Mouse (Mus musculus) heart, adult 2 months (tissue): ENCODE results near the gene Mertk. TPM values are rescaled to one million over a fixed set of nuclear protein-coding genes. Genes with fewer than 3 reads are reported as not detected.

Experiments
- DNase-seq, 2 experiments: peaks; one replicate each; pipeline ENCODE4 v3.0.0; 2021
- H3K27ac ChIP-seq: fragments of 200-600 bp; 2 replicates; pipeline ENCODE4 v1.8.1; 2022
- H3K27me3 ChIP-seq: fragments of 200-500 bp; 2 replicates; pipeline ENCODE4 v1.6.1; 2012; ENCODE audit warnings: mild to moderate bottlenecking, low read length, inconsistent platforms, mixed read lengths; ENCODE audit not compliant: control insufficient read depth, insufficient read depth
- H3K36me3 ChIP-seq: fragments of 200-500 bp; 2 replicates; pipeline ENCODE4 v1.6.1; 2012; ENCODE audit warnings: low read length, inconsistent platforms; ENCODE audit not compliant: control insufficient read depth, insufficient read depth
- H3K4me1 ChIP-seq: fragments of 200-500 bp; 2 replicates; pipeline ENCODE4 v1.6.1; 2011; ENCODE audit warnings: low read length; ENCODE audit not compliant: control insufficient read depth, insufficient read depth
- H3K4me3 ChIP-seq: fragments of 200-600 bp; 2 replicates; pipeline ENCODE4 v1.8.1; 2022
- H3K79me2 ChIP-seq: fragments of 200-500 bp; replicated peaks from 2 replicates; pipeline ENCODE4 v1.6.1; 2012; ENCODE audit warnings: mild to moderate bottlenecking, inconsistent platforms, low read length, moderate library complexity, mixed read lengths; ENCODE audit not compliant: control insufficient read depth, insufficient read depth
- H3K9ac ChIP-seq: fragments of 200-500 bp; 2 replicates; pipeline ENCODE4 v1.6.1; 2012; ENCODE audit warnings: low read depth, mild to moderate bottlenecking, control low read depth, inconsistent platforms, low read length, mixed read lengths
- CTCF ChIP-seq: fragments of 200-600 bp; IDR thresholded peaks from 2 replicates; pipeline ENCODE4 v1.8.1; 2022; ENCODE audit warnings: antibody characterized with exemption, mild to moderate bottlenecking, moderate library complexity
- EP300 ChIP-seq: fragments of 200-500 bp; IDR thresholded peaks from 2 replicates; pipeline ENCODE4 v1.6.1; 2011; ENCODE audit warnings: low read depth, low read length, control low read depth; ENCODE audit not compliant: insufficient read depth
- POLR2A ChIP-seq: fragments of 200-500 bp; IDR thresholded peaks from 2 replicates; pipeline ENCODE4 v1.6.1; 2011; ENCODE audit warnings: mild to moderate bottlenecking, low read depth, low read length, control low read depth; ENCODE audit not compliant: insufficient read depth
- WGBS: fragments of 180-500 bp; shearing (Covaris S2); methylation state at CpG from one replicate; pipeline ENCODE4 v1.1.7; 2018; 5-methylcytosine and 5-hydroxymethylcytosine counted together
- intact Hi-C: fragments of 180-260 bp; cut with DNase I; formaldehyde crosslinking; loops from one replicate; pipeline ENCODE4 v1.15.1; 2025
- polyA plus RNA-seq: library from polyadenylated mRNA; depleted of rRNA; stranded (reverse); fragments of >200 nt; gene quantifications from 2 replicates; pipeline ENCODE4 v1.2.3, GENCODE M21; 2012
- total RNA-seq, 2 experiments: library from RNA; stranded (reverse); gene quantifications; 2 replicates each; pipeline ENCODE4 v1.2.3; 2021

The Mertk gene
- total and polyA plus RNA-seq, 3 experiments: 2.5 to 6.5 (median 4.0) TPM

DNA sequence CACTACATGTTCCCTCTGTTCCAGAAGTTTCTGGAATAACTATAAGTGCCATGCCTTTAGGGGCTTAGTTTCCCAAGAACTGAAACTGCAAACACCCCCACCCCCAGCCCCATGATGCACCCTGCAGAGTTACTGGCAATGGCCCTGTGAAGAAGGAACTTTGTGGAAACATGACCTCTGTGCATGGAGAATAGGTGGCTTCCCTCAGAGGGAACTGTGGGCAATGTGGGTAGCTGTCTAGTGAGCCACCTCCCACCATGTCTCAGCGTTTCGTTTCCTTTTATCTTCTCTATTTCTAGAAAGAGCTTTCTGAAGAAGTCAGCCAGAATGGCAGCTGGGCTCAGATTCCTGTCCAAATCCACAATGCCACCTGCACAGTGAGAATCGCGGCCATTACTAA, 72.3 kb downstream of the Mertk start:
- intact Hi-C loops: no loop called here
- no peaks in the 10 kb centered on the region for H3K36me3 ChIP-seq
- no peaks in the 10 kb centered on the region for H3K79me2 ChIP-seq
- no peak overlapping the region for H3K4me3 ChIP-seq
- 79% methylated on average over 4 of the region's 4 CpGs for WGBS
- no peaks in the 10 kb centered on the region for H3K4me1 ChIP-seq
- H3K9ac ChIP-seq: no peak overlapping the region
- no peaks in the 10 kb centered on the region for H3K27me3 ChIP-seq
- DNase-seq: peak in 1 of 2 experiments; percentile 18
- no peak for TF ChIP-seq POLR2A
- no peak for TF ChIP-seq CTCF
- no peak for TF ChIP-seq EP300
- no peak overlapping the region for H3K27ac ChIP-seq

- no peaks in the 10 kb centered on the region for H3K4me1 ChIP-seq
- H3K36me3 ChIP-seq: no peaks in the 10 kb centered on the region
- WGBS: 94% methylated on average over 7 of the region's 7 CpGs
- intact Hi-C loops: no loop called here
- no peak overlapping the region for H3K4me3 ChIP-seq
- no peak overlapping the region for H3K9ac ChIP-seq
- H3K27ac ChIP-seq: no peak overlapping the region
- no peaks in the 10 kb centered on the region for H3K27me3 ChIP-seq
- no peak for DNase-seq
- TF ChIP-seq POLR2A: no peak
- no peak for TF ChIP-seq CTCF
- TF ChIP-seq EP300: no peak
- no peaks in the 10 kb centered on the region for H3K79me2 ChIP-seq
Measured at GRCm38 (mm10) chr2:128771750-128772338, 73.1 kb downstream of the Mertk start.

- no peak overlapping the region for H3K9ac ChIP-seq
- H3K36me3 ChIP-seq: no peaks in the 10 kb centered on the region
- H3K4me3 ChIP-seq: no peak overlapping the region
- DNase-seq: no peak
- TF ChIP-seq POLR2A (no peak), EP300 (no peak), CTCF (no peak)
- no peaks in the 10 kb centered on the region; the same call in 1 of the 2 replicates for H3K4me1 ChIP-seq
- H3K27me3 ChIP-seq: no peaks in the 10 kb centered on the region
- no peak overlapping the region for H3K27ac ChIP-seq
- 75% methylated on average over 5 of the region's 5 CpGs for WGBS
- H3K79me2 ChIP-seq: no peaks in the 10 kb centered on the region
- intact Hi-C loops: no loop called here
Measured at GRCm38 (mm10) chr2:128782231-128782630, 83.5 kb downstream of the Mertk start.

DNA sequence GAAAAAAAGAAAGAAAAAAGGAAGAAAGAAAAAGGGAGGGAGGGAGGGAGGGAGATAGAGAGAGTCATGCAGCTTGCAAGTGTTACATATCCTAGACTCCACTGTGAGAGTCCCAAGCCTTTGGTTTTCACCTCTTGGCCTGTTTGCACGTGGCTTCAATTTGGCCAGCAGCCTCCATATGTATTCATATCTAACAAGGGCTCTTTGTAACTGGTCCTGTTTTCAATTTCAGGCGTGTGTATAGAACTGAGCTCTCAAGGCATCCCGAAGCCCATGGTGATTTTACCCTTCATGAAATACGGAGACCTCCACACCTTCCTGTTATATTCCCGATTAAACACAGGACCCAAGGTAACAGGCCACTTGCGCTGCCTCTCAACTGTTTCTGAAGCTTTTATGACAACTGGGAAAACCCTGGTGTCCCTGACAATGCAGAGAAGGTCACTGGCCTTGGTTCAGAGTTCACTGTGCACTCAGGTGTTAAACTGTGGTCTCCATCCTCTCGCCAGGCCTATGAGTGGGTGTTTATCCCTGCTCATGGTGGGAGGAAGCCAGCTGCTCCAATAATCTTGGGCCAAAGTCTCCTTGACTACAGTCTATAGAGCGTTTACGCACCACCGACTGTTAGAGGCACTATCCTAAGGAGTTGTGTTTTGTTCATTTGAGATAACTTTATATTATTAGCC, 85.0 kb downstream of the Mertk start:
- WGBS: 87% methylated on average over 10 of the region's 10 CpGs
- no peaks in the 10 kb centered on the region for H3K27me3 ChIP-seq
- intact Hi-C loops: no loop called here
- DNase-seq: no peak
- TF ChIP-seq CTCF (no peak), EP300 (no peak), POLR2A (no peak)
- H3K27ac ChIP-seq: no peak overlapping the region
- no peaks in the 10 kb centered on the region for H3K79me2 ChIP-seq
- no peak overlapping the region for H3K4me3 ChIP-seq
- no peaks in the 10 kb centered on the region for H3K36me3 ChIP-seq
- no peaks in the 10 kb centered on the region; the same call in 1 of the 2 replicates for H3K4me1 ChIP-seq
- no peak overlapping the region for H3K9ac ChIP-seq

GRCm38 (mm10) chr2:128784814-128785213, 86.1 kb downstream of the Mertk start:
- intact Hi-C loops: no loop called here
- DNase-seq: no peak
- H3K9ac ChIP-seq: no peak overlapping the region
- H3K79me2 ChIP-seq: no peaks in the 10 kb centered on the region
- H3K27me3 ChIP-seq: no peaks in the 10 kb centered on the region
- H3K27ac ChIP-seq: no peak overlapping the region
- H3K4me1 ChIP-seq: no peaks in the 10 kb centered on the region; the same call in 1 of the 2 replicates
- no peak overlapping the region for H3K4me3 ChIP-seq
- H3K36me3 ChIP-seq: no peaks in the 10 kb centered on the region
- no peak for TF ChIP-seq EP300
- TF ChIP-seq CTCF: no peak
- WGBS: 90% methylated on average over 7 of the region's 7 CpGs

DNA sequence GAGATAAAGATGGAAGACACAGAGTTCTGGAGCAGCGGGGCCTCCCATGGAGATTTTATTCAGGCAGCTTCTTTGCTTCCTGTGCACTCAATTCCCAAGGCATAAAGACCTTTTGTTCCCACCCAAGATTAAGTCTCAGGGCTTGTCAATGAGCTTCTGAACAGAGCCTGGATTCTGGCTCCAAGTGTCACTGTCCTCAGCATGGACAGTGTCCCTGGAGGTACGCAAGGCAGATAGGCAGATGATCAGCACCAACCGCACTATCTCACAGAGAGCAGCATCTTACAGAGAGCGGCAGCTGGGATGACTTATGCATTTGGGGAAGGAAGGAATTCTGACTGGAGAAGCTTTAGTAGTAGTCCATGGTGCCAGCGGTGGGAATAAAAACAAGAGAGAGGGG, 87.6 kb downstream of the Mertk start:
- H3K9ac ChIP-seq: no peak overlapping the region
- no peak overlapping the region for H3K27ac ChIP-seq
- TF ChIP-seq EP300: no peak
- H3K79me2 ChIP-seq: no peaks in the 10 kb centered on the region
- no peaks in the 10 kb centered on the region for H3K27me3 ChIP-seq
- DNase-seq: no peak
- intact Hi-C loops: no loop called here
- no peaks in the 10 kb centered on the region for H3K36me3 ChIP-seq
- H3K4me3 ChIP-seq: no peak overlapping the region
- 57% methylated on average over 5 of the region's 5 CpGs for WGBS
- H3K4me1 ChIP-seq: no peaks in the 10 kb centered on the region; the same call in 1 of the 2 replicates
